Mouse (Mus musculus) intestine, embryonic 14.5 days (tissue): Measurements from ENCODE around the gene A630095N17Rik. TPM values are rescaled to one million over a fixed set of nuclear protein-coding genes. Genes with fewer than 3 reads are reported as not detected.

Source experiments
- ATAC-seq: fragments of 200-750 bp; cut with Nextera tagmentation; replicated peaks from 2 replicates; pipeline ENCODE4 v1.8.0; 2017; ENCODE audit warnings: low read depth, moderate number of reproducible peaks, moderate TSS enrichment, moderate library complexity; ENCODE audit not compliant: low FRiP score, low TSS enrichment
- DNase-seq: peaks from one replicate; pipeline ENCODE4 v3.0.0-alpha.2; 2018; ENCODE audit warnings: low spot score
- H3K27ac ChIP-seq: fragments of 300-500 bp; sonication (generic); 2 replicates; pipeline ENCODE4 v1.5.1; 2014; ENCODE audit warnings: low read depth, mild to moderate bottlenecking, control low read depth
- H3K27me3 ChIP-seq: fragments of 300-500 bp; sonication (generic); replicated peaks from 2 replicates; pipeline ENCODE4 v1.6.1; 2014; ENCODE audit warnings: low read length, control low read depth; ENCODE audit not compliant: control insufficient read depth, insufficient read depth
- H3K36me3 ChIP-seq: fragments of 300-500 bp; sonication (generic); 2 replicates; pipeline ENCODE4 v1.6.1; 2014; ENCODE audit warnings: low read length, control low read depth; ENCODE audit not compliant: control insufficient read depth, insufficient read depth
- H3K4me1 ChIP-seq: fragments of 300-500 bp; sonication (generic); replicated peaks from 2 replicates; pipeline ENCODE4 v1.6.1; 2014; ENCODE audit warnings: low read length, control low read depth, mixed read lengths; ENCODE audit not compliant: control insufficient read depth, insufficient read depth
- H3K4me2 ChIP-seq: fragments of 300-500 bp; sonication (generic); 2 replicates; pipeline ENCODE4 v1.6.1; 2014; ENCODE audit warnings: low read length
- H3K4me3 ChIP-seq: fragments of 300-500 bp; sonication (generic); 2 replicates; pipeline ENCODE4 v1.5.1; 2014; ENCODE audit warnings: low read depth, low read length, control low read depth, mixed read lengths
- H3K9ac ChIP-seq: fragments of 300-500 bp; sonication (generic); 2 replicates; pipeline ENCODE4 v1.6.1; 2014; ENCODE audit warnings: mild to moderate bottlenecking, low read length
- H3K9me3 ChIP-seq: fragments of 300-500 bp; sonication (generic); 2 replicates; pipeline ENCODE4 v1.6.1; 2016; ENCODE audit warnings: low read length, control low read depth; ENCODE audit not compliant: control insufficient read depth
- WGBS: fragments of 180-500 bp; shearing (Covaris S2); extraction: QIAGEN DNeasy Blood & Tissue Kit; methylation state at CpG from one replicate; pipeline ENCODE4 v1.1.7; 2014; 5-methylcytosine and 5-hydroxymethylcytosine counted together
- polyA plus RNA-seq: library from polyadenylated mRNA; unstranded; fragments of >200 nt; fragmentation: Nextera tagmentation; extraction: Ambion mirVana; gene quantifications from 2 replicates; pipeline ENCODE4 v1.2.1, GENCODE M21; 2014

Gene A630095N17Rik
- polyA plus RNA-seq, 1 experiment from 2014 or later, result not detected

DNA sequence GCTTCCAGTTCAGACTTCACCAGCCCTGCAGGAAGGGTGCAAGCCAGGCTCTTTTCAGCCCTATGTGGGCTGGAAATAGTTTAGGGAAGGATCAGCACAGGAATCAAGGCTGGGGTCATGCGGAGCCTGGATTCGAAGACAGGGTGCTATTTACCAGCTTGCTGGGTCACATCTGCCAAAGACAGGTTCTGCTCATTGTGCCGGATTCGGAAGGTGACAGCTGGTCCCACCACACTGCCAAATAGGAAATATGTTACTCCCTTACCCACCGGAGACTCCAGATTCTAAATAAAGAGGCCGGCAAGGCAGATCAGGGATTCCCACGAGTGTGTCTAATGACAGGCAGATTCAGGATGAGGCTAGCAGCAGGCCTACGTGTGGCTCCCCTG is 22.7 kb upstream of the A630095N17Rik start:
- ATAC-seq (no peak), DNase-seq (no peak)
- Histone ChIP-seq H3K4me3 (no peak overlapping the region), H3K4me1 (0 out of 2 replicates have a peak, but pooled peaks cover 5% of the 10 kb centered on the region), H3K9me3 (no peaks in the 10 kb centered on the region), H3K27me3 (no peaks in the 10 kb centered on the region), H3K9ac (no peak overlapping the region), H3K36me3 (no peaks in the 10 kb centered on the region), H3K27ac (no peak overlapping the region), H3K4me2 (no peak overlapping the region)
- 73% methylated on average over 8 of the region's 8 CpGs for WGBS

DNA sequence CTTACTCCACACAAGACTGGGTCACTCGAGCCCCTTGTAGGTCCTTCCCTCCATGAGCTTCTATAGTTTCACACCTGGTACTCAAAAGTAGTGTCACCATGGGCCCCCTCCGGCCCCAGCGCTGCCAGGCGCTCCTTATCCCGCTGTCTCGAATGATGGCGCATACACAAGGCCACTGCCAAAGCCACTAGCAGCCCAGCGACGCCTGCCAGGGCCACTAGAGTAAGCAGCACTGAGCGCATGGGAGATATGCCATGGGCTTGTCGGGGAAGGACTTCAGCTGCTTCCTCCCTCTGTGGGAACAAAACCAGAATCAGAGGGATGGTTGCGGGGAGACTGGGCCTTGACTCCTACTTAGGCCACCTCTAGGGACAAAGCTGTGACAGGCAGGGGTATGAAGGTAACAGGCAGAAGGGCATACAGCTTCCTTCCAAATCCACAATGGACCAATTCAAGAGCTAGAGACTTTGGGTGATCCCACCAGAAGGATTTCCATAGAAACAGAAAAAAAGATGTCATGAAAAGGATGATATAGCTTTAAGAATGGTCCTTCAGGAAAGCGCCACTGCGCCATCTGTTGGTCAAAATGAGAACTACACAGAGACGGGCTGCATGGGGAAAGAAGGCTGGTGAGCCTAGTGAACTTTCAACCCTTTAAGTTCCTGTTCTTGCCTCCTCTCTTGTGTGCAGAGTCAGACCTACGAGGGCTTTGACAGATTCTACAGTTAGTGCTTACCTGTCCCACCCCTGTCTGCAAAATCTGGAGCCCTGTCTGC is 22.1 kb upstream of the A630095N17Rik start:
- no peak overlapping the region for H3K9ac ChIP-seq
- ATAC-seq, result no peak
- 63% methylated on average over 16 of the region's 16 CpGs for WGBS
- no peak overlapping the region for H3K4me3 ChIP-seq
- H3K4me1 ChIP-seq, result 0 out of 2 replicates have a peak, but pooled peaks cover 5% of the 10 kb centered on the region
- H3K4me2 ChIP-seq, result no peak overlapping the region
- no peaks in the 10 kb centered on the region for H3K36me3 ChIP-seq
- DNase-seq, result peak; percentile 95
- no peaks in the 10 kb centered on the region for H3K27me3 ChIP-seq
- no peak overlapping the region for H3K27ac ChIP-seq
- H3K9me3 ChIP-seq, result no peaks in the 10 kb centered on the region

DNA sequence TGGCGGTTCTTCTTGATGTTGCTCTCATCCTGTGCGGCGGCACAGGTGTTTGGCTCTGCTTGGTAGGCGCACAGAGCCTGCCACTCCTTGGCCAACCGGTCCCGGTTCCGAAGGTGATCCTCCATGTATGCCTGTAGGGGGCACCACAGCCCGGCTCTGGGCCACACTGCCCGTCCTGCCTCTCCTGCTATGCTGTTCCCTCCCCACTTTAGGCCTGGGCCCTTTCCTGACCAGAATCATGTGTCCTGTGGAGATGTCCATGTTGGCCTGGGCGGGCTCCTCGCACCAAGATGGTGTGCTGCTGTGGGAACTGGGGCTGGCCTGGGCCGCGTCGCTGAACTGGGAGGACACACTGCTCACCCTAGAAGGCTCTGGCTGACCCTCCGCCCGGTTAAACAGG is 21.1 kb upstream of the A630095N17Rik start:
- Histone ChIP-seq H3K36me3 (no peaks in the 10 kb centered on the region), H3K27me3 (no peaks in the 10 kb centered on the region), H3K4me3 (no peak overlapping the region), H3K9me3 (no peaks in the 10 kb centered on the region), H3K4me1 (peaks cover 10% of the 10 kb centered on the region), H3K27ac (no peak overlapping the region), H3K9ac (no peak overlapping the region), H3K4me2 (no peak overlapping the region)
- 81% methylated on average over 16 of the region's 16 CpGs for WGBS
- no peak for ATAC-seq
- no peak for DNase-seq

DNA sequence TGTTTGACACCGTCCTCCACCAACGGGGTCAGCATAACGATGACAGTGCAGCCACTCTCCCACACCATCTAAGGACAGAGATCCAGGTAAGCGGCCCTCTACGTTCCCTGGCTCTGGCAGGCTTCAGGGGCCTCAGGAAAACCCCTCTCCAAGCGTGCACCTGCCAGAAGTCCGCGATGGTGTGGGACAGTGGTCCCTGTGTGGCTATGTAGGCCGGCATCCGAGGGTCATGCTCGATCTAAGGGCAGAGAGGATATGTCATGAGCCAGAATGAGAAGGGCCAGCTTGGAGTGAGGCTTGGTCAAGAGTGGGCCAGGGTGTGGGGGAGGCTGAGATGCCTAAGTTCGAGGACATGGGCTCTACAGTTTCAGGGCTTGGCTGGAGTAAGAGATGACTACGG is 20.4 kb upstream of the A630095N17Rik start:
- H3K4me3 ChIP-seq, result no peak overlapping the region
- H3K36me3 ChIP-seq, result no peaks in the 10 kb centered on the region
- no peak for DNase-seq
- no peak overlapping the region for H3K27ac ChIP-seq
- H3K4me2 ChIP-seq, result no peak overlapping the region
- no peaks in the 10 kb centered on the region for H3K9me3 ChIP-seq
- H3K4me1 ChIP-seq, result peaks cover 15% of the 10 kb centered on the region
- H3K27me3 ChIP-seq, result no peaks in the 10 kb centered on the region
- no peak for ATAC-seq
- no peak overlapping the region for H3K9ac ChIP-seq
- 73% methylated on average over 13 of the region's 13 CpGs for WGBS

- peaks cover 15% of the 10 kb centered on the region for H3K4me1 ChIP-seq
- 5% methylated on average over 21 of the region's 22 CpGs for WGBS
- H3K9me3 ChIP-seq, result no peaks in the 10 kb centered on the region
- H3K36me3 ChIP-seq, result no peaks in the 10 kb centered on the region
- no peak overlapping the region for H3K27ac ChIP-seq
- no peaks in the 10 kb centered on the region for H3K27me3 ChIP-seq
- ATAC-seq, result peak; percentile 67
- peak overlapping the region; percentile 54 for H3K4me2 ChIP-seq
- DNase-seq, result peak; percentile 88
- no peak overlapping the region for H3K4me3 ChIP-seq
- no peak overlapping the region for H3K9ac ChIP-seq
Observed at GRCm38 (mm10) chr1:75251112-75251970, 19.4 kb upstream of the A630095N17Rik start.

DNA sequence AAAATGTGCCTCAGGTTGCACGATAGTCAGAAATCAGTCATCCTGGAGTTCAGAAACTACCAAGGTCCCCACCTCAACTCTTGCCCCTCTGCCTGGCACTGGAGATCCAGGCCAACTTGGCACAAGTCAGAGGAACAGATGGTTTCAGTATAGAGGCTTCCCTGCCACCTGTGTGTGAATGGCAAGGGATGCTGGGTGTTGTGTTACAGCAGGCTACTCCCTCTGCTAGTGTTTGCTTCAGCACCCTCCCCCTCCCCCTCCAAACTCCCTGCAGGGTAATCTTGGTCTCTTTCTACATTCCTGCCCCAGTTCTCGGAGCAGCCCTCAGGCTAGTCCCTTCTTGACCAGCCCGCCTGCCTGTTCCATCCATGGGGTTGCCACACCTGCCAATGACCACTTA is 18.6 kb upstream of the A630095N17Rik start:
- Histone ChIP-seq H3K4me3 (no peak overlapping the region), H3K27ac (no peak overlapping the region), H3K9ac (no peak overlapping the region), H3K4me2 (no peak overlapping the region), H3K36me3 (no peaks in the 10 kb centered on the region), H3K4me1 (peaks cover 15% of the 10 kb centered on the region), H3K9me3 (no peaks in the 10 kb centered on the region), H3K27me3 (no peaks in the 10 kb centered on the region)
- no peak for ATAC-seq
- WGBS, result 75% methylated on average over 3 of the region's 3 CpGs
- no peak for DNase-seq

DNA sequence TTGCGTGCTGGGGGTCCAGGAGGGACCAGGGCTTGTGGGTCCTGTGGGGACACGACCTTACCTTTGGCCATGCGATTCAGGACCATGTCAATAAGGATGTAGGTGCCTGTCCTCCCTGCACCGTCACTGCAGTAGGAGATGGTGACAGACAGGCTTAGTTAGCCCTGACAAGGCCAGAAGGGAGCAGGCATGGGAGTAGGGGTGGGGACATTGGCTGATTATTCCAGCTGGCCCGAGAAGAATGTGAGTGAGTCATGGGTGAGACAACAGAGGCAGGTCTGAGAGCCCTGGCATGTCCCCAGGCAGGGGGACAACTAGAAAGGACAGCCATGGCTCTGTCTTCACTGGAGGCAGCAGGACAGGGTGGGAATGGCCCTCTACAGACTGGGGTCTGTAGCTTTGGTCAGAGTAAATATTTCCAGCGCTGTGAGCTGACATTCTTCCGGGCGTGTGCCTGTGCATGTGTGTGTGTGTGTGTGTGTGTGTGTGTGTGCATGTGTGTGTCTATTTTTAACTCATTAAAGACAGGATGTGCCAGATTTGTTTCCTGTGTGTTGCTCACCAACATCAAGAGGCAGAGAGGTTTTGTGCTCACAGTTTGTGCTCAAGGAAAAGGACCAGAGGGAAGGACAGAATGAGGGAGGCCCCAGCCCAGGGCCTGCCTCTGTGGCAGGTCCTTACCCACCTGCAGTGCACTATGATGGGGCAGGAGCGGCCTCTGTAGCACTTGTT is 16.3 kb upstream of the A630095N17Rik start:
- 39% methylated on average over 9 of the region's 9 CpGs for WGBS
- Histone ChIP-seq H3K4me2 (no peak overlapping the region), H3K4me3 (no peak overlapping the region), H3K9ac (no peak overlapping the region), H3K27me3 (no peaks in the 10 kb centered on the region), H3K27ac (peak overlapping the region; percentile 43; the same call in 1 of the 2 replicates), H3K4me1 (peaks cover 15% of the 10 kb centered on the region), H3K9me3 (no peaks in the 10 kb centered on the region), H3K36me3 (peaks cover 7% of the 10 kb centered on the region; the same call in 1 of the 2 replicates)
- ATAC-seq, result peak; percentile 18; the same call in 1 of the 2 replicates
- no peak for DNase-seq
